Comparison of ENCODE assay signal across 20 mouse cellular contexts in genomic region chr11:52280566-52281455, GRCm38 (mm10). TPM values are rescaled to one million over a fixed set of nuclear protein-coding genes. Genes with fewer than 3 reads are reported as not detected.
A peak's percentile ranks its signal among the peaks of the same experiment; 100 is the strongest.
DNase-seq lines count a peak whose midpoint lies in the region; ATAC-seq lines count a peak whose summit lies in the region.
"Had no signal": no experiment of that assay in that cellular context is flagged by ENCODE, and none has a peak within 500 bp of the region (broad histone marks: within the 10 kb centered on the region; RNA-seq: fewer than 3 reads in every experiment).

No protein-coding gene starts in this region.

- peaks cover 26% of the 10 kb centered on the region; the same call in 1 of the 2 replicates for H3K27me3 ChIP-seq in kidney, embryonic 15.5 days
- H3K27me3 ChIP-seq in kidney, embryonic 16.5 days (ENCODE audit: insufficient read depth, low read length), result 0 out of 2 replicates have a peak, but pooled peaks cover 3% of the 10 kb centered on the region
- H3K27me3 ChIP-seq: stomach, embryonic 15.5 days had no signal

- peaks cover 41% of the 10 kb centered on the region for H3K4me1 ChIP-seq in kidney, embryonic 15.5 days
- H3K4me1 ChIP-seq in kidney, embryonic 16.5 days (ENCODE audit: insufficient read depth, low read length), result peaks cover 26% of the 10 kb centered on the region

- H3K9ac ChIP-seq in kidney, embryonic 15.5 days, result no peak overlapping the region
- H3K9ac ChIP-seq in kidney, embryonic 16.5 days (replicated peaks; ENCODE audit: low read length), result no peak overlapping the region
- H3K9ac ChIP-seq: forebrain, embryonic 12.5 days; hindbrain, embryonic 12.5 days; stomach, embryonic 15.5 days had no signal

- 89% methylated on average over 11 of the region's 11 CpGs for WGBS in kidney, embryonic 15.5 days
- 87% methylated on average over 11 of the region's 11 CpGs for WGBS in kidney, embryonic 16.5 days

- H3K4me2 ChIP-seq in kidney, embryonic 15.5 days, result 0 out of 2 replicates have a peak overlapping the region, but pooled peaks have one; percentile 87
- no peak overlapping the region; the same call in 1 of the 2 replicates for H3K4me2 ChIP-seq in kidney, embryonic 16.5 days (replicated peaks; ENCODE audit: low read depth, low read length)
- H3K4me2 ChIP-seq: forebrain, embryonic 12.5 days; hindbrain, embryonic 12.5 days; liver, embryonic 11.5 days; stomach, embryonic 15.5 days had no signal

- 0 out of 2 replicates have a peak, but pooled peaks cover 16% of the 10 kb centered on the region for H3K36me3 ChIP-seq in kidney, embryonic 15.5 days
- H3K36me3 ChIP-seq in kidney, embryonic 16.5 days (ENCODE audit: insufficient read depth, low read length), result no peaks in the 10 kb centered on the region
- H3K36me3 ChIP-seq: forebrain, embryonic 12.5 days; G1E; heart, embryonic 13.5 days; hindbrain, embryonic 12.5 days; stomach, embryonic 15.5 days had no signal

- no peak overlapping the region for H3K27ac ChIP-seq in kidney, embryonic 15.5 days
- H3K27ac ChIP-seq in kidney, embryonic 16.5 days (ENCODE audit: low read length), result no peak overlapping the region
- H3K27ac ChIP-seq: forebrain, embryonic 12.5 days; heart, embryonic 13.5 days; hindbrain, embryonic 12.5 days; kidney, postnatal 0 days; layer of hippocampus, adult 2 months; left cerebral cortex, adult 2 months; limb, embryonic 10.5 days; midbrain, embryonic 10.5 days; stomach, embryonic 15.5 days had no signal

- ATAC-seq in kidney, embryonic 15.5 days (replicated peaks; ENCODE audit: low FRiP score), result no peak
- peak; percentile 16 for ATAC-seq in activated CD4-positive, CD25-positive, alpha-beta regulatory T cell, adult 4 months
- ATAC-seq in kidney, embryonic 16.5 days (ENCODE audit: low FRiP score, low TSS enrichment), result no peak

- no peaks in the 10 kb centered on the region for H3K9me3 ChIP-seq in kidney, embryonic 15.5 days (replicated peaks)
- no peaks in the 10 kb centered on the region for H3K9me3 ChIP-seq in kidney, embryonic 16.5 days (ENCODE audit: low read length)
- H3K9me3 ChIP-seq: forebrain, embryonic 12.5 days; G1E; heart, embryonic 13.5 days; hindbrain, embryonic 12.5 days; limb, embryonic 10.5 days; midbrain, embryonic 10.5 days; stomach, embryonic 15.5 days had no signal

- H3K4me3 ChIP-seq in kidney, embryonic 15.5 days (replicated peaks), result no peak overlapping the region
- H3K4me3 ChIP-seq in kidney, embryonic 16.5 days (ENCODE audit: low read length), result no peak overlapping the region
- H3K4me3 ChIP-seq: left cerebral cortex, adult 2 months had no signal

- DNase-seq in kidney, adult 8-10 months, result no peak
- peak; percentile 53 for DNase-seq in induced T-regulatory cell, adult 2 months (ENCODE audit: low read depth)
- DNase-seq in thymus, postnatal 14 days, result peak; percentile 74
- DNase-seq in yolk sac, embryonic 10.5 days (ENCODE audit: low spot score), result no peak
- DNase-seq: cerebellum, adult 9-11 months; retina, postnatal 1 day had no signal

RNA-seq across cellular contexts. Expression of gene Tcf7, which starts 2.0 kb away (rescaled TPM):
- polyA plus RNA-seq in kidney, embryonic 15.5 days (2015; fragmentation: Nextera tagmentation; extraction: Ambion mirVana), result 15.4 and 15.5 TPM in 2 replicates
- 100 to 1,000 TPM; 227 to 315 TPM for polyA plus RNA-seq in activated CD4-positive, CD25-positive, alpha-beta regulatory T cell, adult 4 months (2017; shearing (Covaris generic))
- 5.6 and 7.1 TPM in 2 replicates for polyA plus RNA-seq in kidney, embryonic 16.5 days (2015; fragmentation: Nextera tagmentation; extraction: Ambion mirVana)
- polyA plus RNA-seq: G1E had no signal

RNA-seq across cellular contexts. Expression of gene Skp1a, which starts 49.0 kb away (rescaled TPM):
- polyA plus RNA-seq in kidney, embryonic 15.5 days (2015; fragmentation: Nextera tagmentation; extraction: Ambion mirVana), result 790 and 863 TPM in 2 replicates
- 100 to 1,000 TPM; 281 to 307 TPM for polyA plus RNA-seq in activated CD4-positive, CD25-positive, alpha-beta regulatory T cell, adult 4 months (2017; shearing (Covaris generic))
- polyA plus RNA-seq in kidney, embryonic 16.5 days (2015; fragmentation: Nextera tagmentation; extraction: Ambion mirVana), result 742 and 792 TPM in 2 replicates

Comparison
In these comparisons a context has a peak if more than half of its experiments do, and no peak if none do; other contexts are left out.
1. DNase-seq: peak in induced T-regulatory cell, adult 2 months (single experiment) and thymus, postnatal 14 days (single experiment); none in kidney, adult 8-10 months (0 of 2) and yolk sac, embryonic 10.5 days (single experiment).
2. RNA of gene Tcf7, which starts 2.0 kb away (polyA plus RNA-seq): 227 to 315 TPM in activated CD4-positive, CD25-positive, alpha-beta regulatory T cell, adult 4 months; 15.4 to 15.5 TPM in kidney, embryonic 15.5 days and 5.6 to 7.1 TPM in kidney, embryonic 16.5 days; every median in the first group is over 10 times any median in the second.